Mouse (Mus musculus): ENCODE results near the gene Slc9b1. TPM values are rescaled to one million over a fixed set of nuclear protein-coding genes. Genes with fewer than 3 reads are reported as not detected.

Slc9b1 gene
- total and polyA plus RNA-seq, 3 experiments: 0.14 TPM; not detected in 2

DNA sequence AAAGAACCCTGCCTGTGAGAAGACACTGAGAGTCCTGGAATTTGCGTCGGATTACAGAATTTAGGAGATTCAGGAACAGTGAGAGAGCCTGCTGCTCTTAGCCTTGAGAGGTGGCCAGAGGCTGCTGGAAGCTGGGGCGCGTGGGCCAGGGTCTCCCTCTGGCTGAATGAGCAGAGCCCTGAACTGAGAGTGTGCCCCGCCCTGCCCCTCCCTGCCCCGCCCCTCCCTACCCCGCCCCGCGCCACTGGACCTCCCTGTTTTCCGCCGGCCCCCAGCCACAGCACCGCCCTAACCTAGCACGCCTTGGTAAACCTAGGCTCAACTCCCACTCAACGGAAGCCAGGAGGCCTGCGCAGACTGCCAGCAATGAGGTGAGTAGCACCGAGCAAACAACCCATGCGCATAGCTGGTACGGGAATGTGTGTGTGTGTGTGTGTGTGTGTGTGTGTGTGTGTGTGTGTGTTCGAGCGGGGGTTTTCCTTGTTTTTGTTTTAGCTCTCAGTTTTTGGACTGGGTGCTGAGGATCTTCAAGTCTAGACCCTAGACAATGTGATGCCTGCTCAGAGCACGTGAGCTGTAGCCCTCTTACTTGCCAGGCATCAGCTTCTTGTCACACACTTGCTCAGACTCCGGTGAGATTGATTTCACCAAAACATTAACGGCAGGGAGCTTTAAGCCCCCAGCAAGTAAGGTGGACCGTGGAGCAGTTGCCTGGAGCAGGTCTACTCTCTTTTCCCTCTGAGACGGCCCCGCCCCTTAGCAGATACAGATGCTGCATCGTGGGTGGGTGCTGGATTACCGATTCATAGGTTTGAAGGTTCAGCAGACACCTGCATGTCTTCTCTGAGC, 40.2 kb upstream of the Slc9b1 start, which contains the start of gene Slc9b2 (continued):
- TF ChIP-seq TBP (IDR thresholded peaks at IDR 0.05; ENCODE audit: low read depth, low read length) (no peak), POLR2AphosphoS2 (IDR thresholded peaks at IDR 0.05; ENCODE audit: low read length) (no peak), SMC3 (IDR thresholded peaks at IDR 0.05; ENCODE audit: low read depth, low read length) (no peak), BHLHE40 (IDR thresholded peaks at IDR 0.05; ENCODE audit: borderline replicate concordance, low read depth, low read length) (no peak), TAL1 (IDR thresholded peaks at IDR 0.05; ENCODE audit: low read length) (no peak), ZNF384 (IDR thresholded peaks at IDR 0.05; ENCODE audit: low read depth, low read length) (no peak), POLR2AphosphoS5 (IDR thresholded peaks at IDR 0.05; ENCODE audit: borderline replicate concordance, low read depth, low read length) (no peak), MAZ (IDR thresholded peaks at IDR 0.05; ENCODE audit: low read depth, low read length) (peak; percentile 40; the same call in 1 of the 2 replicates), NRF1 (IDR thresholded peaks at IDR 0.05; ENCODE audit: insufficient read depth, low read depth, low read length, poor library complexity, severe bottlenecking) (peak; percentile 57), USF2 (IDR thresholded peaks at IDR 0.05; ENCODE audit: borderline replicate concordance in 1 of 2, insufficient read depth in 1 of 2, low read depth in 1 of 2, low read length in 2 of 2) (no peak), SIN3A (IDR thresholded peaks at IDR 0.05; ENCODE audit: low read length) (no peak), EP300 (IDR thresholded peaks at IDR 0.05; ENCODE audit: low read depth in 1 of 2, low read length in 2 of 2) (no peak), MXI1 (IDR thresholded peaks at IDR 0.05; ENCODE audit: low read depth, low read length) (0 out of 2 replicates have a peak, but pooled peaks have one; percentile 15)

DNA sequence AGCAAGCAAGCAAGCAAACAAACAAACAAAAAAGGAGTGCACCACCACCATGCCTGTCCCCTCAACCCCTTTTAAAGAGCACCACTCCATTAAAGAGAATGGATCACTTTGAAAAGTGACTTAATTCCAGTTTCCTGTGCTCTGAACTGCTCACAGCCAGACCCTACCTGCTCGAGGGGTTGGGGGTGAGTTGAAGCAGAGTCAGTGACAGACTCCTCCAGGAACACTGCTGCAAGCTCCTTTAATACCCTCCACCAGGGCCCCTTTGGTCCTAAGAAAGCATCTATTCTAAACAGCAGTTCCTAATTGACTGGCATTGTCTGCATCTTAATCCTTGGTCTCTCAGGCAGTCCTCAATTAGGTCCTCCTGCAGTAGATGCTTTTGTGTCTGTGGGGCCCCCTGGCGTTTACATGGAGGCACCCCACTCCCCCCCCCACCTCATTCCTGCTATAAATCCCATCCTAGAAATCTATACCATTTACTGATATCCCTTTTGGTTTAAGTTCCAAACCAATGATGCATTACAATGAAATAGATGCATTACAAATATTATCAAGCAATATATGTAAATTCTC, 34.8 kb upstream of the Slc9b1 start:
- TF ChIP-seq ZNF384 (IDR thresholded peaks at IDR 0.05; ENCODE audit: low read depth, low read length) (no peak), ETS1 (IDR thresholded peaks at IDR 0.05; ENCODE audit: low read depth, low read length) (no peak), MXI1 (IDR thresholded peaks at IDR 0.05; ENCODE audit: low read depth, low read length) (no peak), GABPA (IDR thresholded peaks at IDR 0.05; ENCODE audit: low read depth, low read length) (no peak), TBP (IDR thresholded peaks at IDR 0.05; ENCODE audit: low read depth, low read length) (no peak), MYC (IDR thresholded peaks at IDR 0.05; ENCODE audit: low read depth, low read length) (no peak), POLR2AphosphoS2 (IDR thresholded peaks at IDR 0.05; ENCODE audit: low read length) (no peak), MYB (IDR thresholded peaks at IDR 0.05; ENCODE audit: low read depth, low read length) (no peak), SMC3 (IDR thresholded peaks at IDR 0.05; ENCODE audit: low read depth, low read length) (peak; percentile 28; the same call in 1 of the 2 replicates), CTCF (IDR thresholded peaks at IDR 0.05 in 2 of 3, conservative IDR thresholded peaks at IDR 0.05 in 1 of 3; ENCODE audit: control insufficient read depth in 1 of 3, insufficient read depth in 1 of 3, low read depth in 2 of 3, low read length in 3 of 3, poor library complexity in 1 of 3, severe bottlenecking in 1 of 3) (peak in 2 of 3 experiments; percentile 19 to 30; a peak in 3 of 6 replicates), TCF12 (IDR thresholded peaks at IDR 0.05; ENCODE audit: low read depth, low read length) (no peak), TAL1 (IDR thresholded peaks at IDR 0.05; ENCODE audit: low read length) (no peak), NRF1 (IDR thresholded peaks at IDR 0.05; ENCODE audit: insufficient read depth, low read depth, low read length, poor library complexity, severe bottlenecking) (no peak), USF2 (IDR thresholded peaks at IDR 0.05; ENCODE audit: borderline replicate concordance in 1 of 2, insufficient read depth in 1 of 2, low read depth in 1 of 2, low read length in 2 of 2) (no peak)
- H3K4me3 ChIP-seq (ENCODE audit: control insufficient read depth in 1 of 2, insufficient read depth in 1 of 2, low read depth in 2 of 2, low read length in 2 of 2): no peak overlapping the region

More for the DNA sequence above, 34.8 kb upstream of the Slc9b1 start:
- Histone ChIP-seq H3K9me3 (replicated peaks; ENCODE audit: insufficient read depth, low read length) (no peaks in the 10 kb centered on the region), H3K27ac (ENCODE audit: control insufficient read depth, low read depth, low read length) (no peak overlapping the region), H3K4me1 (ENCODE audit: control insufficient read depth in 1 of 2, insufficient read depth in 2 of 2, low read length in 2 of 2) (peaks cover 0 to 5% of the 10 kb centered on the region in 2 experiments; a peak in 2 of 4 replicates), H3K9ac (ENCODE audit: control insufficient read depth, low read depth, low read length, poor library complexity, severe bottlenecking) (no peak overlapping the region), H3K27me3 (ENCODE audit: control insufficient read depth in 1 of 2, insufficient read depth in 2 of 2, low read length in 2 of 2) (no peaks in the 10 kb centered on the region), H3K36me3 (ENCODE audit: control insufficient read depth in 1 of 2, insufficient read depth in 2 of 2, low read length in 2 of 2) (peaks cover 0 to 7% of the 10 kb centered on the region in 2 experiments; a peak in 2 of 4 replicates), H3K79me2 (ENCODE audit: control insufficient read depth, insufficient read depth, low read length, poor library complexity) (no peaks in the 10 kb centered on the region)
- no peak for DNase-seq (ENCODE audit: low read depth, low spot score)
